Mouse (Mus musculus) midbrain, embryonic 14.5 days (tissue): ENCODE results near the gene Mnx1. TPM values are rescaled to one million over a fixed set of nuclear protein-coding genes. Genes with fewer than 3 reads are reported as not detected.
"Not testable (repeated sequence)": the region's sequence is repeated elsewhere in the genome, so short reads cannot be mapped to it uniquely, and the experiment has no call there.

Source experiments
- ATAC-seq: fragments of 200-750 bp; cut with Nextera tagmentation; 2 replicates; pipeline ENCODE4 v1.8.0; 2017; ENCODE audit warnings: moderate number of reproducible peaks, moderate library complexity; ENCODE audit not compliant: low FRiP score, low TSS enrichment
- DNase-seq: peaks from one replicate; pipeline ENCODE4 v3.0.0-alpha.2; 2015
- H3K27ac ChIP-seq: fragments of 300-500 bp; sonication (generic); replicated peaks from 2 replicates; pipeline ENCODE4 v1.5.1; 2014; ENCODE audit warnings: mild to moderate bottlenecking, low read depth, low read length, moderate library complexity
- H3K27me3 ChIP-seq: fragments of 300-500 bp; sonication (generic); 2 replicates; pipeline ENCODE4 v1.6.1; 2014; ENCODE audit warnings: low read length, control low read depth, mixed read lengths; ENCODE audit not compliant: control insufficient read depth, insufficient read depth
- H3K36me3 ChIP-seq: fragments of 300-500 bp; sonication (generic); 2 replicates; pipeline ENCODE4 v1.6.1; 2014; ENCODE audit warnings: low read length, control low read depth; ENCODE audit not compliant: control insufficient read depth, insufficient read depth
- H3K4me1 ChIP-seq: fragments of 300-500 bp; sonication (generic); 2 replicates; pipeline ENCODE4 v1.6.1; 2014; ENCODE audit warnings: mild to moderate bottlenecking, antibody characterized with exemption, low read length, control low read depth; ENCODE audit not compliant: control insufficient read depth, insufficient read depth
- H3K4me2 ChIP-seq: fragments of 300-500 bp; sonication (generic); 2 replicates; pipeline ENCODE4 v1.6.1; 2014; ENCODE audit warnings: mild to moderate bottlenecking, low read length, moderate library complexity
- H3K4me3 ChIP-seq: fragments of 300-500 bp; sonication (generic); replicated peaks from 2 replicates; pipeline ENCODE4 v1.5.1; 2014; ENCODE audit warnings: low read depth, low read length
- H3K9ac ChIP-seq: fragments of 300-500 bp; sonication (generic); replicated peaks from 2 replicates; pipeline ENCODE4 v1.6.1; 2014; ENCODE audit warnings: mild to moderate bottlenecking, low read length, moderate library complexity
- H3K9me3 ChIP-seq: fragments of 300-500 bp; sonication (generic); 2 replicates; pipeline ENCODE4 v1.6.1; 2016; ENCODE audit warnings: low read length, control low read depth, mixed read lengths; ENCODE audit not compliant: control insufficient read depth
- WGBS: fragments of 180-500 bp; shearing (Covaris S2); extraction: QIAGEN DNeasy Blood & Tissue Kit; methylation state at CpG from one replicate; pipeline ENCODE4 v1.1.7; 2014; 5-methylcytosine and 5-hydroxymethylcytosine counted together
- polyA plus RNA-seq: library from polyadenylated mRNA; unstranded; fragments of >200 nt; fragmentation: Nextera tagmentation; extraction: Ambion mirVana; gene quantifications from 2 replicates; pipeline ENCODE4 v1.2.1, GENCODE M21; 2014

Mnx1 gene
- polyA plus RNA-seq, 1 experiment from 2014 or later, result not detected

DNA sequence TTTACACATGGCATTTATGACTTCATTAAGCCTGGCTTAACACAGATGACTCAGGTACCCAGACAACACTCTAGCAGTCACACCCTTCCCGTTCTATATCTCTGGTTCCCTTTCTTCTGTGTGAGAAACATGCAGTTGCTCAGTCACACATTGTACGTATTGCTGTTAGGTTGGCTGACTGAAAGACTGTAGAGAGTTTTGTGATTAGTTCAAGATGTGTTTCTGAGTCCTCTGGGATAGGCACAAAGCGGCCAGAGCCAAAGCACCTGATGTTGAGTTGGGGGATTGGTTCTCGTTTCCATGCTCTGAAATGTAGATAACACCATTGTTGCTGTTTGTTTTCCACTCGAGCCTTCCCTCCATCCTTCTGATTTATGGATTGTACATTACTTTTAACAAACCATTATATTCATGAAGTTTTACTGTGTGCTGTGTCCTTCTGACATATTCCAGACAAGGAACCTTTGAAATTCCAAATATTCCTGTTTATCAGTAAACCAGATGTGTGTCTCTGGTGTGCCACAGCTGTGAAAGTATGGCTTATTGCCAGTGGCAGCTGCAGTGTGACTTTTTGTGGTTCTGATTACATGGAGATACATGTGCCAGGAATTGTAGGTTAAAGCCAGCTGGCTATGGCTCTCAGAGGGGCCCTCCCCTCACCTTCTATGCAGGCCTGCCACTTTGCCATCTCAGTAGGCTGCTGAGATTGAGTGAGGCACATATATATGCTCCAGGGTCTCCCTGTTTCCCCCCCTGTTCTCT is 21.2 kb downstream of the Mnx1 start:
- 81% methylated on average over 5 of the region's 5 CpGs for WGBS
- ATAC-seq (no peak), DNase-seq (no peak)
- H3K4me3 ChIP-seq, result no peak overlapping the region
- peaks cover 45% of the 10 kb centered on the region for H3K36me3 ChIP-seq
- H3K4me1 ChIP-seq, result no peaks in the 10 kb centered on the region
- H3K4me2 ChIP-seq, result no peak overlapping the region
- no peak overlapping the region for H3K27ac ChIP-seq
- H3K9me3 ChIP-seq, result no peaks in the 10 kb centered on the region
- H3K9ac ChIP-seq, result no peak overlapping the region
- H3K27me3 ChIP-seq, result no peaks in the 10 kb centered on the region

DNA sequence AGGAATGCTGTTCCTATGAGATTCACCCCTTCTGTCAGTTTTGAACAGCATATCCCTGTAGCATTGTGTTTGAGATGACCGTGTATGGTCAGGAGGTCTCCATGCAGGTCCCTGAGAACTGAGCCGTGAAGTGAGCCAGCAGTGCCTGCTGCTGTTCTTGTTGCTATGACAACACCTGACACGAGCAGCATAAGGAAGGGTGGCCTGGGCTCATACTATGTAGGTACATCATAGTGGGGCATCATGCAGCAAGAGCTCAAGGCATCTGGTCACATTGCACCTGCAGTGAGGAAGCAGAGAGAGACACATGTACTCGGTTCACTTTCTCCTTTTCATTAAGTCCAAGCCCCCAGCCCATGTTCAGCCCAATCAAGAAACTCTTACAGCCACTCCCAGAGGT is 25.9 kb downstream of the Mnx1 start:
- no peak overlapping the region for H3K4me2 ChIP-seq
- H3K9ac ChIP-seq, result no peak overlapping the region
- no peaks in the 10 kb centered on the region for H3K9me3 ChIP-seq
- peaks cover 72% of the 10 kb centered on the region for H3K36me3 ChIP-seq
- no peak for ATAC-seq
- H3K4me3 ChIP-seq, result no peak overlapping the region
- H3K27me3 ChIP-seq, result no peaks in the 10 kb centered on the region
- no peaks in the 10 kb centered on the region for H3K4me1 ChIP-seq
- no peak overlapping the region for H3K27ac ChIP-seq
- DNase-seq, result no peak
- 69% methylated on average over 4 of the region's 4 CpGs for WGBS

DNA sequence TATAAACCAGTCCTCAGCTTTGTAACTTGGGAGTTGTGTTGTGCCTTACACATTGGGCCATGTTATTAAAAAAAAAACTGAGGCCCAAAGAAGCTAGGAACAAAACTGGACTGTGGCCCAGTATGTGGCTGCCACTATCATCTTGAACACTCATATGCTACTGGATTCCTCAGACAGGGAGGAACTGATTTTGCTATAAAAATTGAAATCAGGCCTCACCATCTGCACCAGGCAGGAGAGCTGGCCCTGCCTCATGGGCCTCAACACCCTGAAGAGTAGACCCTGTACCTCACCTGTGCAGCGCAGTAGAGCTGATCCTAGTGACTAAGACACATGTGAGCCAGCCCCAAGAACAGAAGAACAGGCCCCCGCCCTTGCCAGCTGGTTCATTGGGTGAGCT is 33.0 kb downstream of the Mnx1 start:
- Histone ChIP-seq H3K4me2 (no peak overlapping the region), H3K27me3 (no peaks in the 10 kb centered on the region), H3K9ac (no peak overlapping the region), H3K9me3 (no peaks in the 10 kb centered on the region), H3K27ac (no peak overlapping the region), H3K4me3 (no peak overlapping the region), H3K36me3 (peaks cover 92% of the 10 kb centered on the region), H3K4me1 (no peaks in the 10 kb centered on the region)
- no peak for ATAC-seq
- no peak for DNase-seq
- WGBS, result 98% methylated on average over 2 of the region's 2 CpGs

DNA sequence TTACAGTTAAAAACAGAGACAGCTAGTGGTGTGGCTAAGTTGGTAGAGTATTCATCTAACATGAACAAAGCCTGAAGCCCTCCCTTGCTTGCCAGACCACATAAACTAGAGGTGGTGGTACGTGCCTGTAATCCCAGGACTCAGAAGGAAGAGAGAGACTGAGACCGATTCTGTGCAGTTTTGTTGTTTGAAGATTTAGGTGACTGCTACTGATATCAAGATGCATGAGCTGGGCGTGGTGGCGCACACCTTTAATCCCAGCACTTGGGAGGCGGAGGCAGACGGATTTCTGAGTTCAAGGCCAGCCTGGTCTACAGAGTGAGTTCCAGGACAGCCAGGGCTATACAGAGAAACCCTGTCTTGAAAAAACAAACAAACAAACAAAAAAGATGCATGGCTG is 41.5 kb downstream of the Mnx1 start:
- not testable (repeated sequence) for H3K9me3 ChIP-seq
- peaks cover 51% of the 10 kb centered on the region for H3K36me3 ChIP-seq
- peak overlapping the region; percentile 97; the same call in 1 of the 2 replicates for H3K4me2 ChIP-seq

DNA sequence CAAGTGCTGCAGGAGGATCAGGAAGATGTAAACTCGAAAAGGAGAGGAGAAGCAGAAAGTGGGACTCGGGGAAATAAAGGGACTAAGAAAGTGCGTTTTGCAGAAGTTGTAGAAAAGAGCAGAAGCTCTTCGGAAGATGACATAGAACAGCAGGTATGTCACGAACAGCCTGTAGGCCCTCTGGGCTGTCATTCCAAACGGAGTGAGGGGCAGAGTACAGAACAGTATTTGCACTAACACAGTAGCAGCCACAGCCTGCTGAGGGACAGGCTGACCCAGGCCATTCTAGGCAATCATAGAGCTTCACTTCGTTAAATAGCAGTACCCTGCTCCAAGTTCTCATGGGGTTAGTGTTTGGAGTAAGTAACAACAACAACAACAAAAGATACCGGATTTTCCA is 42.8 kb downstream of the Mnx1 start:
- no peaks in the 10 kb centered on the region for H3K9me3 ChIP-seq
- H3K4me3 ChIP-seq, result peak overlapping the region; percentile 92
- H3K9ac ChIP-seq, result peak overlapping the region; percentile 81
- no peaks in the 10 kb centered on the region for H3K27me3 ChIP-seq
- H3K4me2 ChIP-seq, result peak overlapping the region; percentile 97
- no peak overlapping the region for H3K27ac ChIP-seq
- ATAC-seq, result no peak
- H3K36me3 ChIP-seq, result peaks cover 39% of the 10 kb centered on the region
- H3K4me1 ChIP-seq, result peaks cover 18% of the 10 kb centered on the region
- WGBS, result 47% methylated on average over 8 of the region's 8 CpGs
- no peak for DNase-seq

More for the DNA sequence above, 41.5 kb downstream of the Mnx1 start:
- not testable (repeated sequence) for DNase-seq, H3K27me3 ChIP-seq, H3K9ac ChIP-seq, H3K4me3 ChIP-seq, ATAC-seq, H3K27ac ChIP-seq
- peaks cover 18% of the 10 kb centered on the region for H3K4me1 ChIP-seq
- WGBS, result 94% methylated on average over 6 of the region's 6 CpGs

DNA sequence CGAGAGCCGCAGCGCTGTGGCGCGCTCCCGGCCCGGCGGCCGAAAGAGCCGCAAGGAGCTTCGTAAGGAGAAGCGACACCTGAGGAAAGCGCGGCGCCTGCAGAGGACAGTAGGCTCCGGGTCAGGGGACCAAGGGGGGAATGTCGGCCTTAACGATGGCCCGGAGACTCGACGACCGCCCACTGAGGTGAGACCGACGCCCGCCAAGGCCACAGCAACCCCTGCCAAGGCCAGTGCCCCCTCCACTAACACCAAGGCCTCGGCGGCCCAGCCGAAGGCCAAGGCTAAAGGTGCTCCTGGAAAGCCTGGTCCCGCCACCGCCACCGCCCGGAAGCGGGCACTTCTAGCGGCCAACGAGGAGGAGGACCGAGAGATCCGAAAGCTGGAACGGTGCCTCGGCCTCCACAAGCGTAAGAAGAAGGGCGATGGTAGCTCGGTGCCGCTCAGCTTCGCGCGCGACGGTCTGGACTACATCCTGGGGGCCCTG is 43.4 kb downstream of the Mnx1 start:
- peak overlapping the region; percentile 81 for H3K9ac ChIP-seq
- WGBS, result under 1% methylated on average over 48 of the region's 48 CpGs
- H3K27ac ChIP-seq, result peak overlapping the region; percentile 63; the same call in 1 of the 2 replicates
- H3K4me1 ChIP-seq, result peaks cover 18% of the 10 kb centered on the region
- H3K9me3 ChIP-seq, result no peaks in the 10 kb centered on the region
- H3K4me3 ChIP-seq, result peak overlapping the region; percentile 92
- no peaks in the 10 kb centered on the region for H3K27me3 ChIP-seq
- no peak for DNase-seq
- ATAC-seq, result peak; percentile 66
- peak overlapping the region; percentile 97 for H3K4me2 ChIP-seq
- peaks cover 33% of the 10 kb centered on the region for H3K36me3 ChIP-seq

- no peaks in the 10 kb centered on the region for H3K9me3 ChIP-seq
- H3K9ac ChIP-seq, result peak within 1 kb of the TSS; percentile 81
- H3K27ac ChIP-seq, result peak within 1 kb of the TSS; percentile 63; the same call in 1 of the 2 replicates
- H3K27me3 ChIP-seq, result no peaks in the 10 kb centered on the region
- peak within 1 kb of the TSS; percentile 97 for H3K4me2 ChIP-seq
- peaks cover 28% of the 10 kb centered on the region for H3K36me3 ChIP-seq
- peak within 1 kb of the TSS; percentile 92 for H3K4me3 ChIP-seq
- ATAC-seq (peak; percentile 96), DNase-seq (peak; percentile 97)
- WGBS, result 4% methylated on average over 29 of the region's 29 CpGs
- H3K4me1 ChIP-seq, result peaks cover 18% of the 10 kb centered on the region
Observed at GRCm38 (mm10) chr5:29434228-29434871, 43.9 kb downstream of the Mnx1 start, which contains the start of gene Nom1. Nom1 (plus strand) TSS chr5:29434664.

- not testable (repeated sequence) for H3K4me3 ChIP-seq, H3K9me3 ChIP-seq, H3K27ac ChIP-seq, H3K4me2 ChIP-seq, DNase-seq, H3K4me1 ChIP-seq, ATAC-seq, H3K27me3 ChIP-seq, H3K36me3 ChIP-seq, H3K9ac ChIP-seq
- 68% methylated on average over 3 of the region's 3 CpGs for WGBS
Observed at GRCm38 (mm10) chr5:29423330-29423729, 54.9 kb downstream of the Mnx1 start.
